Mouse (Mus musculus) limb, embryonic 13.5 days (tissue): ENCODE results near the gene Syngr2. TPM values are rescaled to one million over a fixed set of nuclear protein-coding genes. Genes with fewer than 3 reads are reported as not detected.
A peak's percentile ranks its signal among the peaks of the same experiment; 100 is the strongest.
"Not testable (repeated sequence)": the region's sequence is repeated elsewhere in the genome, so short reads cannot be mapped to it uniquely, and the experiment has no call there.

Experiments used
- ATAC-seq: fragments of 200-750 bp; cut with Nextera tagmentation; 2 replicates; pipeline ENCODE4 v1.8.0; 2017; ENCODE audit warnings: low read depth, moderate number of reproducible peaks, moderate TSS enrichment; ENCODE audit not compliant: low FRiP score
- H3K27ac ChIP-seq: fragments of 300-500 bp; sonication (generic); 2 replicates; pipeline ENCODE4 v1.5.1; 2015; ENCODE audit warnings: inconsistent platforms, mild to moderate bottlenecking, moderate library complexity
- H3K27me3 ChIP-seq: fragments of 300-500 bp; sonication (generic); 2 replicates; pipeline ENCODE4 v1.6.1; 2015; ENCODE audit warnings: mild to moderate bottlenecking, inconsistent platforms
- H3K36me3 ChIP-seq: fragments of 300-500 bp; sonication (generic); 2 replicates; pipeline ENCODE4 v1.6.1; 2015; ENCODE audit warnings: inconsistent platforms, mild to moderate bottlenecking, moderate library complexity
- H3K4me1 ChIP-seq: fragments of 300-500 bp; sonication (generic); 2 replicates; pipeline ENCODE4 v1.6.1; 2015; ENCODE audit warnings: inconsistent platforms
- H3K4me2 ChIP-seq: fragments of 300-500 bp; sonication (generic); replicated peaks from 2 replicates; pipeline ENCODE4 v1.6.1; 2015; ENCODE audit warnings: inconsistent platforms, mild to moderate bottlenecking, moderate library complexity
- H3K4me3 ChIP-seq: fragments of 300-500 bp; sonication (generic); 2 replicates; pipeline ENCODE4 v1.5.1; 2015; ENCODE audit warnings: moderate library complexity, mild to moderate bottlenecking, inconsistent platforms
- H3K9ac ChIP-seq: fragments of 300-500 bp; sonication (generic); 2 replicates; pipeline ENCODE4 v1.6.1; 2015; ENCODE audit warnings: mild to moderate bottlenecking, inconsistent platforms
- H3K9me3 ChIP-seq: fragments of 300-500 bp; sonication (generic); 2 replicates; pipeline ENCODE4 v1.6.1; 2016; ENCODE audit warnings: inconsistent platforms
- WGBS: fragments of 180-500 bp; shearing (Covaris S2); methylation state at CpG from one replicate; pipeline ENCODE4 v1.1.7; 2015; 5-methylcytosine and 5-hydroxymethylcytosine counted together
- polyA plus RNA-seq: library from polyadenylated mRNA; unstranded; fragments of >200 nt; fragmentation: Nextera tagmentation; extraction: Ambion mirVana; gene quantifications from 2 replicates; pipeline ENCODE4 v1.2.1, GENCODE M21; 2015

Gene Syngr2
- polyA plus RNA-seq, 1 experiment from 2014 or later, result 39.5 TPM

GRCm38 (mm10) chr11:117828149-117828887 lies 18.9 kb downstream of the Syngr2 start:
- Histone ChIP-seq H3K36me3 (peaks cover 3% of the 10 kb centered on the region; the same call in 1 of the 2 replicates), H3K27ac (peak overlapping the region; percentile 44; the same call in 1 of the 2 replicates), H3K4me2 (no peak overlapping the region), H3K4me1 (peaks cover 74% of the 10 kb centered on the region), H3K9me3 (no peaks in the 10 kb centered on the region), H3K4me3 (no peak overlapping the region), H3K9ac (no peak overlapping the region), H3K27me3 (no peaks in the 10 kb centered on the region)
- WGBS, result 68% methylated on average over 18 of the region's 18 CpGs
- ATAC-seq, result no peak

GRCm38 (mm10) chr11:117828888-117829604 lies 19.6 kb downstream of the Syngr2 start:
- no peaks in the 10 kb centered on the region for H3K36me3 ChIP-seq
- peak overlapping the region; percentile 1; the same call in 1 of the 2 replicates for H3K9ac ChIP-seq
- H3K27me3 ChIP-seq, result no peaks in the 10 kb centered on the region
- no peak overlapping the region for H3K4me3 ChIP-seq
- WGBS, result 67% methylated on average over 9 of the region's 9 CpGs
- H3K4me2 ChIP-seq, result no peak overlapping the region
- ATAC-seq, result no peak
- H3K9me3 ChIP-seq, result no peaks in the 10 kb centered on the region
- peaks cover 66% of the 10 kb centered on the region for H3K4me1 ChIP-seq
- H3K27ac ChIP-seq, result peak overlapping the region; percentile 44; the same call in 1 of the 2 replicates

DNA sequence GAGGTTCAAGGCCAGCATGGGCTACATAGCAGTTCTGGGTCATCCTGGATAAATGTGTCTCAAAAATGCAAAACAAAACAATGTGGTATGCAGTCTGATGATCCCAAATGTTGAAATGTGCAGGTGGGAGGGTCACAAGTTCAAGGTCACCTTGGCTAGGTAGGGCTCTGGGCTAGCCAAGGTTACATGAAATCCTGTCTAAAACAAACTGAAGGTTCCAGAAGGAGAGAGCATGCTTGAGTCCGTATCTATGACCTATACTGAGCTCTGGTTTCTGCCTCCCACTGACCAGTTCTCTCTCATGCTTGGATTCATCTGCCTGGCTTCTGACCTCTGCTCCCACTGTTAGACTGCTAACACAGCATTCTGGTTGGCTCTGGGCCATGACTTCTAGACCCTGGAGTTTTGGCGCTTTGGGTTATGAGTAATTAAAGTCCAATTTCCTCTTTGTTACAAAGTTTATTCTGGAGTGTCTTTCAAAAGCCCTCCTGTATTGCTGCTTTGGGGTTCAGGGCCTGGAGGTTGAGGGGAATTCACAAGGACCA lies 20.3 kb downstream of the Syngr2 start:
- Histone ChIP-seq H3K27ac (0 out of 2 replicates have a peak overlapping the region, but pooled peaks have one; percentile 22), H3K36me3 (no peaks in the 10 kb centered on the region), H3K4me2 (no peak overlapping the region), H3K4me3 (no peak overlapping the region), H3K9me3 (no peaks in the 10 kb centered on the region), H3K4me1 (peaks cover 61% of the 10 kb centered on the region), H3K9ac (0 out of 2 replicates have a peak overlapping the region, but pooled peaks have one; percentile 13), H3K27me3 (no peaks in the 10 kb centered on the region)
- no peak for ATAC-seq
- WGBS, result 70% methylated on average over 2 of the region's 2 CpGs

DNA sequence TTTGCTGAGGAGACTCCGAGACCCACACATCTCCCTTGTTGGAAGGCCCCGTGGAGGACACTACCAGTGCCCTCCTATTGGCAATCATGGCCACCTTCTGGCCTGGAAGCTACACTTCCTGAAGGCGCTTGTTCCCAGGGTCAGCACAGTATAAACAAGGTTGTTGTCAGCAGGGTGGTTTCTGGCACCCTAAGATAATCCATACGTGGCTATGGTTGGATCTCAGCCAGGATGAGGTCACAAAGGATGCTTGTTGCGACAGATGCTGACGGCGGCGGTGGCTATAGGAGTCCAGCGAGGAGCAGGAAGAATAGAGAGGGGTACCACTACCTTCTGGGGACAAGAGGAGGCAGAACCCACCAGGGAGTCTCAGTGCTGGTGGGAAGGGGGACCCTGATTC lies 20.9 kb downstream of the Syngr2 start:
- Histone ChIP-seq H3K27ac (peak overlapping the region; percentile 22; the same call in 1 of the 2 replicates), H3K9ac (peak overlapping the region; percentile 13; the same call in 1 of the 2 replicates), H3K27me3 (no peaks in the 10 kb centered on the region), H3K36me3 (no peaks in the 10 kb centered on the region), H3K4me2 (no peak overlapping the region), H3K4me1 (peaks cover 54% of the 10 kb centered on the region), H3K9me3 (no peaks in the 10 kb centered on the region), H3K4me3 (no peak overlapping the region)
- WGBS, result 73% methylated on average over 9 of the region's 9 CpGs
- no peak for ATAC-seq

DNA sequence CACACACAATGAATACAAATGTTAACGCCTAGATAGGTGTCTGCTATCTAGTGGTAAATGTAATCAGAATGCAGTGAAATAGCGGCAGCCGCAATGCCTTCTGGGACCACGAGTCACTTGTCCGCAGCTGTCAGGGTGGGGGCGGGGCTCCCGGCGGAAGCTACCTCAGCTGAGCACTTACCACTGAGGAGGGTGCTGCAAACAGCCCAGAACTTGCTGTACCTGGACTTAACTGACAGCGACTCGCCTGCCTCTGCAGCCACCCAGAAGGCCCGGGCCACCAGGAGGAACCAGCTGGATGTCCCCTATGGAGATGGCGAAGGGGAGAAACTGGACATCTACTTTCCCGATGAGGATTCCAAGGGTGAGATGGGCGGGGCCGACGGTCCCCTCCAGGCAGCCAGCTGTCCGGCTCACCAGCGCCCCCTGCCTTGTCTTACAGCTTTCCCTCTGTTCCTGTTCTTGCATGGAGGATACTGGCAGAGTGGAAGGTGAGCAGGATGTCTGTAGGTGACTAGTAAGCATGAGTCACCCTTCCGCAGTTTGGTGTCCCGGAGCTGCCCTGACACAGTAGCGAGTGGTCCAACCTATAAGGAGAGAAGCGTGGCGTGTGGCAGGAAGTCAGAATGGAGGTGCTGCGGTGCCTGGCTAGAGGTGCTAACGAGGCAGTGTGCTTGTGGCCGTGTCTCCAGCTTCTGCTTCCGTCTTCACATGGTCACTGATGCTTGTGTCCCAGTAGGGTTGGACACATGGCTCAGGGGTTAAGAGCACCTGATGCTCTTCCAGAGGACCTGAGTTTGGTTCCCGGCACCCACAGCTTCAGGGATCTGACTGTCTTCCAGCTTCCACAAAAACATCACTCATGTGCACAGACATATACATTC lies 22.9 kb downstream of the Syngr2 start:
- ATAC-seq, result peak; percentile 16; the same call in 1 of the 2 replicates
- 21% methylated on average over 28 of the region's 28 CpGs for WGBS
- H3K4me2 ChIP-seq, result peak overlapping the region; percentile 58
- peak overlapping the region; percentile 29 for H3K4me3 ChIP-seq
- H3K36me3 ChIP-seq, result no peaks in the 10 kb centered on the region
- H3K27ac ChIP-seq, result no peak overlapping the region
- no peak overlapping the region for H3K9ac ChIP-seq
- H3K27me3 ChIP-seq, result no peaks in the 10 kb centered on the region
- peaks cover 43% of the 10 kb centered on the region for H3K4me1 ChIP-seq
- H3K9me3 ChIP-seq, result no peaks in the 10 kb centered on the region

- H3K9me3 ChIP-seq, result not testable (repeated sequence)
Observed at GRCm38 (mm10) chr11:117833509-117833908, 24.0 kb downstream of the Syngr2 start.

DNA sequence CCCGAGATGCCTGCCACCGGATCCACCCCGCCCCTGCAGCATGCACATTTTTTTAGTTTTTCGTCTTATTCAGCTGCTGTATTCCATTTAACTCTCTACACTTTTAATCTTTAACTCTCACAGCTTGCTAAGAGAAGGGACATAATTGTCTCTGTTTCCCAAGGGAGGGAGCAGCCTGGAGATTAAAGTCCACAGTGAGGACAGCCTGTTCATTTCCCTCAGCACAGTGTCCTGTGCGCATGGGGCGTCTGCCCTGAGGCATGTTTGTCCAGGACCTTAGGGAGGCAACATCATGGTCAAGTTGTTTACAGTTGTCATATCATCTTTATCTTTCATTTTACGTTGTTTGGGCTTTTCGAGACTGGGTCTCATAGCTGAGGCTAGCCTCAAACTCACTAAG lies 24.6 kb downstream of the Syngr2 start:
- Histone ChIP-seq H3K9ac (no peak overlapping the region), H3K4me3 (no peak overlapping the region), H3K9me3 (no peaks in the 10 kb centered on the region), H3K27ac (no peak overlapping the region), H3K4me2 (no peak overlapping the region), H3K36me3 (no peaks in the 10 kb centered on the region), H3K4me1 (peaks cover 29% of the 10 kb centered on the region), H3K27me3 (no peaks in the 10 kb centered on the region)
- WGBS, result 89% methylated on average over 8 of the region's 8 CpGs
- ATAC-seq, result no peak

More at GRCm38 (mm10) chr11:117833509-117833908, 24.0 kb downstream of the Syngr2 start:
- 85% methylated on average over 5 of the region's 6 CpGs for WGBS
- H3K4me3 ChIP-seq, H3K27ac ChIP-seq, H3K4me2 ChIP-seq, H3K36me3 ChIP-seq, H3K9ac ChIP-seq, H3K27me3 ChIP-seq, ATAC-seq: not testable (repeated sequence)
- H3K4me1 ChIP-seq, result peaks cover 33% of the 10 kb centered on the region

DNA sequence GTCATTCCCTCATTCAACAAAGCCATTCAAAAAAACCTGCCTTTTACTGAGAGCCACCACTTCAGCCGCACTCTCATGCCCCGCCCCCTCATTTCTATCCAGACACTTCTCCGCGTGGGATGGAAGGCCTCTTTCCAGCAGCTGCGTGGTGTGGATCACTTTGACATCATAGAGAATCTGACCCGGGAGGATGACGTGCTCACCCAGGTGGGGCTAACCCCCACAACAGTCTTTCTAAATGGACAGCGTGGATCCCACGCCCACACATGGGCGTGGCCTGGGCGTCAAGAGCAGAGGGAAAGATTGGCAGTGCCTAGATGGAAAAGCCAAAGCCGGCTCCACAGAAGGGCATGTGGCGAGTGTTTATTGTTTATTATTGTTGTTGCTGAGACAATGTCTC lies 26.8 kb downstream of the Syngr2 start:
- Histone ChIP-seq H3K4me1 (peaks cover 14% of the 10 kb centered on the region), H3K27me3 (no peaks in the 10 kb centered on the region), H3K9me3 (no peaks in the 10 kb centered on the region), H3K4me2 (peak overlapping the region; percentile 54), H3K9ac (no peak overlapping the region), H3K4me3 (peak overlapping the region; percentile 19; the same call in 1 of the 2 replicates), H3K36me3 (no peaks in the 10 kb centered on the region), H3K27ac (no peak overlapping the region)
- WGBS, result 31% methylated on average over 13 of the region's 13 CpGs
- no peak for ATAC-seq

DNA sequence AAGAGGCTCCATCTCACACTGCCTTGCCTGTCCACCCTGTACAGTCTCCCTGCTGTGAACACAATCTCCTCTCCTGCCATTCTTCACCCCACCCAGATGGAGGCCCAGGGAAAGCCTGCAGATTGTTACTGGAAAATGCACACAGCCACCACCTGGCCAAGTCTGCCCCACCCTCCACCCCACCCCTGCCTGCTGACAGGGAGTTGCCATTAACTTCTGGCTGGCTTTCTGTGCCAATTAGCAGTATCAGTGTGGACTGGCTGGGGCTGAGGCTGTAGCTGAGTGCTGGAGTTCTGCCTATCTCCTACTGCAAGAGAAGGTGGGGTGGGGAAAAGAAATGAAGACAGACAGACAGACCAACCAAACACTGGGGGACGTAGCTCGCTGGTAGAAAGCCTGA lies 29.1 kb downstream of the Syngr2 start:
- H3K27me3 ChIP-seq, result no peaks in the 10 kb centered on the region
- WGBS, result 47% methylated on average over 2 of the region's 2 CpGs
- no peak for ATAC-seq
- H3K4me3 ChIP-seq, result no peak overlapping the region
- H3K36me3 ChIP-seq, result no peaks in the 10 kb centered on the region
- H3K4me2 ChIP-seq, result no peak overlapping the region
- no peaks in the 10 kb centered on the region for H3K9me3 ChIP-seq
- no peak overlapping the region for H3K27ac ChIP-seq
- H3K4me1 ChIP-seq, result peaks cover 8% of the 10 kb centered on the region; the same call in 1 of the 2 replicates
- no peak overlapping the region for H3K9ac ChIP-seq

DNA sequence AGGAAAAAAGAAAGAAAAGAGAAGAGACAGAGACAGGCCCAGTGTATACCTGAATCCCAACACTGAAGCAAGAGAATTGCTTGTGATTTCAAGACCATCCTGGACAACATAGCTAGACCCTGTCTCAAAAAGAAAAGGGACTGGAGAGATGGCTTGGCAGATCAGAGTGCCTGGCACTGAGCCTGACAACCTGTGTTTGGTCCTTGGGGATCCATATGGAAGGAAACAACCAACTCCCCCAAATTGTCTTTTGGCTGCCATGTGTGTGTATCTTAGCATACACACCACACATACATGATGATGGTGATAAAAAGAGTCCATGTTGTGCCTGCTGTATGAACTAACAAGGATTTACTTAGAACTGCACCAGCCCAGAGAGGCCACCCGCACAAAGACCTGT lies 29.6 kb downstream of the Syngr2 start:
- Histone ChIP-seq H3K4me1 (peaks cover 8% of the 10 kb centered on the region; the same call in 1 of the 2 replicates), H3K9ac (no peak overlapping the region), H3K4me2 (no peak overlapping the region), H3K9me3 (no peaks in the 10 kb centered on the region), H3K36me3 (no peaks in the 10 kb centered on the region), H3K27me3 (no peaks in the 10 kb centered on the region), H3K4me3 (no peak overlapping the region), H3K27ac (no peak overlapping the region)
- 96% methylated on average over 1 of the region's 1 CpGs for WGBS
- no peak for ATAC-seq

GRCm38 (mm10) chr11:117840910-117841309 lies 31.4 kb downstream of the Syngr2 start:
- no peaks in the 10 kb centered on the region for H3K27me3 ChIP-seq
- no peak for ATAC-seq
- H3K27ac ChIP-seq, result no peak overlapping the region
- peaks cover 8% of the 10 kb centered on the region; the same call in 1 of the 2 replicates for H3K4me1 ChIP-seq
- no peaks in the 10 kb centered on the region for H3K9me3 ChIP-seq
- no peak overlapping the region for H3K9ac ChIP-seq
- H3K4me2 ChIP-seq, result no peak overlapping the region
- no peaks in the 10 kb centered on the region for H3K36me3 ChIP-seq
- H3K4me3 ChIP-seq, result no peak overlapping the region
- WGBS, result 27% methylated on average over 1 of the region's 1 CpGs
